Mouse (Mus musculus) small intestine, adult 2 months (tissue): ENCODE results near the gene D630036H23Rik. TPM values are rescaled to one million over a fixed set of nuclear protein-coding genes. Genes with fewer than 3 reads are reported as not detected.
A peak's percentile ranks its signal among the peaks of the same experiment; 100 is the strongest.
"Not testable (repeated sequence)": the region's sequence is repeated elsewhere in the genome, so short reads cannot be mapped to it uniquely, and the experiment has no call there.

Experiments used
- H3K27ac ChIP-seq: fragments of 200-500 bp; 2 replicates; pipeline ENCODE4 v1.5.1; 2012; ENCODE audit warnings: low read depth, low read length, control low read depth, inconsistent platforms; ENCODE audit not compliant: insufficient read depth
- H3K27me3 ChIP-seq: fragments of 200-500 bp; 2 replicates; pipeline ENCODE4 v1.6.1; 2012; ENCODE audit warnings: mild to moderate bottlenecking, moderate library complexity, low read length, inconsistent platforms; ENCODE audit not compliant: control insufficient read depth, insufficient read depth
- H3K36me3 ChIP-seq: fragments of 200-500 bp; 2 replicates; pipeline ENCODE4 v1.6.1; 2012; ENCODE audit warnings: mild to moderate bottlenecking, low read length, control low read depth, inconsistent platforms; ENCODE audit not compliant: control insufficient read depth, insufficient read depth
- H3K4me1 ChIP-seq: fragments of 200-500 bp; 2 replicates; pipeline ENCODE4 v1.6.1; 2012; ENCODE audit warnings: low read length, inconsistent platforms, mixed read lengths; ENCODE audit not compliant: control insufficient read depth, insufficient read depth, insufficient read length
- H3K4me3 ChIP-seq: fragments of 200-500 bp; 2 replicates; pipeline ENCODE4 v1.5.1; 2012; ENCODE audit warnings: low read depth, mild to moderate bottlenecking, control low read depth, inconsistent platforms, low read length, moderate library complexity
- CTCF ChIP-seq: fragments of 200-500 bp; IDR thresholded peaks from 2 replicates; pipeline ENCODE4 v1.5.1; 2012; ENCODE audit warnings: low read depth, mild to moderate bottlenecking, control low read depth, inconsistent platforms, low read length, moderate library complexity, mixed read lengths; ENCODE audit not compliant: insufficient replicate concordance, insufficient read length; ENCODE audit errors: extremely low read depth
- POLR2A ChIP-seq: fragments of 200-500 bp; IDR thresholded peaks from 2 replicates; pipeline ENCODE4 v1.6.1; 2012; ENCODE audit warnings: low read depth, mild to moderate bottlenecking, control low read depth, inconsistent platforms, low read length, moderate library complexity
- WGBS: fragments of 180-500 bp; shearing (Covaris S2); methylation state at CpG from one replicate; pipeline ENCODE4 v1.1.7; 2018; 5-methylcytosine and 5-hydroxymethylcytosine counted together
- polyA plus RNA-seq: library from polyadenylated mRNA; depleted of rRNA; stranded (reverse); fragments of >200 nt; gene quantifications from 2 replicates; pipeline ENCODE4 v1.2.3, GENCODE M21; 2012

The D630036H23Rik gene
- polyA plus RNA-seq, 1 experiment, result 1.2 TPM

DNA sequence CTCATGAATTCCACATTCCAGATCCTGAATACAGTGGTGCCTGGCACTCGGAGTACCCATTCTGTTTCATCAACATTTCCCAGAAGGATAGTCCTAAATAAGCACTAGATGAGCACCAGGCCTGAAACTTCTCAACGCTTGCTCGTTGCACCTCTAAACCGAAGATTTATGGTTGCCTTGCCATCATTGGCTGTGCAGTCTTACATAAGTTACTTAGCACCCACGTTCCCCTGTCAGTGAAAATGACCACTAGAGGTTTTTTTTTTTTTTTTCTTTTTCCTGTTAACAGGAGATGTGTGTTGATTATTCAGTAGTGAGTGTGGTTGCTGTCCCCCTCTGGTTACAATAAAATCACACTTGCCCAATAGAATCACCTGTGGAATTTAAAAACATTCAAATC lies 1.2 kb downstream of the D630036H23Rik start:
- Histone ChIP-seq H3K27me3 (no peaks in the 10 kb centered on the region), H3K4me1 (peaks cover 5% of the 10 kb centered on the region; the same call in 1 of the 2 replicates), H3K36me3 (no peaks in the 10 kb centered on the region), H3K27ac (no peak overlapping the region), H3K4me3 (no peak overlapping the region)
- TF ChIP-seq CTCF (no peak), POLR2A (no peak)
- 40% methylated on average over 5 of the region's 5 CpGs for WGBS

- TF ChIP-seq POLR2A (no peak), CTCF (no peak)
- 43% methylated on average over 3 of the region's 3 CpGs for WGBS
- no peaks in the 10 kb centered on the region for H3K36me3 ChIP-seq
Measured at GRCm38 (mm10) chr12:36380254-36380653, 1.7 kb downstream of the D630036H23Rik start.

DNA sequence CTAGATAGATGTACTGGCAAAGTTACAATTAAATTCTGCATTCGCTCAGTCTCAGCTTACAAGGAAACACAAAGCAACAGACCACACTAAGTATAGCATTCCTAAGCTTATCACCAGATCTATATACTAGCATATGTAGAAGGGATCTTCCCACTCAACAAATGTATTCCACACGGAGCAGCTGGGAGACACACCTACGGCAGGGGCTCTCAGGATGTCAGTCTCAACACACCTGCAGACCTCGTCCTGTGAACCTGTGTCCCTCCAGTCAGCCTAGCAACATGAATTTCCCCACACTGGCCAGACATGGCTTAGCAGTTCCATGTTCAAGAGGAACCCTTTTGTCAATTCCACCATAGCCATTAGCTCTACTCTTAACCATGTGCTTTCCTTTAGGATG lies 5.6 kb downstream of the D630036H23Rik start:
- not testable (repeated sequence) for H3K27me3 ChIP-seq, H3K4me3 ChIP-seq, H3K4me1 ChIP-seq, H3K27ac ChIP-seq, H3K36me3 ChIP-seq
- 71% methylated on average over 3 of the region's 4 CpGs for WGBS

More at GRCm38 (mm10) chr12:36380254-36380653, 1.7 kb downstream of the D630036H23Rik start:
- H3K27me3 ChIP-seq, result no peaks in the 10 kb centered on the region
- no peak overlapping the region for H3K27ac ChIP-seq
- peaks cover 5% of the 10 kb centered on the region; the same call in 1 of the 2 replicates for H3K4me1 ChIP-seq
- H3K4me3 ChIP-seq, result no peak overlapping the region

GRCm38 (mm10) chr12:36373237-36373998 lies 8.6 kb downstream of the D630036H23Rik start:
- TF ChIP-seq POLR2A (no peak), CTCF (peak; percentile 46; the same call in 1 of the 2 replicates)
- Histone ChIP-seq H3K36me3 (no peaks in the 10 kb centered on the region), H3K27me3 (no peaks in the 10 kb centered on the region), H3K4me3 (no peak overlapping the region), H3K4me1 (no peaks in the 10 kb centered on the region), H3K27ac (no peak overlapping the region)
- WGBS, result 42% methylated on average over 4 of the region's 4 CpGs

GRCm38 (mm10) chr12:36364013-36364412 lies 18.0 kb downstream of the D630036H23Rik start:
- 30% methylated on average over 4 of the region's 4 CpGs for WGBS
- Histone ChIP-seq H3K27ac (no peak overlapping the region), H3K4me3 (no peak overlapping the region), H3K36me3 (no peaks in the 10 kb centered on the region), H3K27me3 (no peaks in the 10 kb centered on the region), H3K4me1 (no peaks in the 10 kb centered on the region)
- TF ChIP-seq CTCF (no peak), POLR2A (no peak)

- Histone ChIP-seq H3K4me1 (no peaks in the 10 kb centered on the region), H3K27ac (no peak overlapping the region), H3K27me3 (no peaks in the 10 kb centered on the region), H3K36me3 (no peaks in the 10 kb centered on the region), H3K4me3 (no peak overlapping the region)
- WGBS, result 96% methylated on average over 5 of the region's 5 CpGs
- TF ChIP-seq POLR2A (no peak), CTCF (no peak)
Measured at GRCm38 (mm10) chr12:36360693-36361092, 21.3 kb downstream of the D630036H23Rik start.

- WGBS, result 89% methylated on average over 3 of the region's 3 CpGs
Measured at GRCm38 (mm10) chr12:36360064-36360463, 21.9 kb downstream of the D630036H23Rik start.

More at GRCm38 (mm10) chr12:36360064-36360463, 21.9 kb downstream of the D630036H23Rik start:
- no peak for TF ChIP-seq POLR2A
- no peak for TF ChIP-seq CTCF
- Histone ChIP-seq H3K27ac (no peak overlapping the region), H3K27me3 (no peaks in the 10 kb centered on the region), H3K4me1 (no peaks in the 10 kb centered on the region), H3K4me3 (no peak overlapping the region), H3K36me3 (no peaks in the 10 kb centered on the region)
